Mouse (Mus musculus): ENCODE results near the gene Fanci. TPM values are rescaled to one million over a fixed set of nuclear protein-coding genes. Genes with fewer than 3 reads are reported as not detected.

Gene Fanci
- total and polyA plus RNA-seq, 3 experiments = 14.9 to 25.0 (median 20.0) TPM

GRCm38 (mm10) chr7:79428243-79428642, 36.5 kb downstream of the Fanci start:
- no peak overlapping the region for H3K27ac ChIP-seq (ENCODE audit: insufficient read depth, low read depth)
- no peaks in the 10 kb centered on the region for H3K27me3 ChIP-seq (replicated peaks)
- H3K79me2 ChIP-seq (replicated peaks; ENCODE audit: control insufficient read depth, extremely low read depth, insufficient read depth, poor library complexity, severe bottlenecking) = no peaks in the 10 kb centered on the region
- H3K9ac ChIP-seq (ENCODE audit: insufficient read depth, low read depth) = no peak overlapping the region
- no peaks in the 10 kb centered on the region for H3K9me3 ChIP-seq (replicated peaks; ENCODE audit: low read length)
- no peak for TF ChIP-seq ZMIZ1 (IDR thresholded peaks at IDR 0.05; ENCODE audit: low read depth, low read length)
- TF ChIP-seq KAT2A (IDR thresholded peaks at IDR 0.05; ENCODE audit: insufficient replicate concordance, low read length) = no peak
- TF ChIP-seq USF1 (IDR thresholded peaks at IDR 0.05; ENCODE audit: low read depth, low read length) = no peak
- no peak for TF ChIP-seq USF2 (conservative IDR thresholded peaks at IDR 0.05; ENCODE audit: low read depth, low read length)
- no peak for TF ChIP-seq RAD21 (IDR thresholded peaks at IDR 0.05; ENCODE audit: low read depth, low read length)
- in situ Hi-C loops (cut with MboI; ENCODE audit: low pct_ligation_motif_present, low pct_unique_long_range_greater_than_20kb, low sequenced_read_pairs) (no loop called here), dilution Hi-C loops (cut with MboI; ENCODE audit: extremely low pct_ligation_motif_present, extremely low pct_unique_long_range_greater_than_20kb, low sequenced_read_pairs) (no loop called here)
- no peaks in the 10 kb centered on the region for H3K4me1 ChIP-seq (ENCODE audit: control insufficient read depth in 1 of 2, insufficient read depth in 2 of 2)
- no peak overlapping the region for H3K4me3 ChIP-seq (replicated peaks in 1 of 3; ENCODE audit: low read depth in 2 of 3, low read length in 2 of 3, poor library complexity in 1 of 3)
- DNase-seq (ENCODE audit: extremely low read depth) = no peak
- no peak overlapping the region for H3K4me2 ChIP-seq (ENCODE audit: insufficient read depth, low read depth, poor library complexity, severe bottlenecking)
- H3K36me3 ChIP-seq (replicated peaks in 1 of 2; ENCODE audit: control insufficient read depth in 1 of 2, insufficient read depth in 1 of 2, low read length in 1 of 2) = peaks cover 41 to 85% of the 10 kb centered on the region in 2 experiments

GRCm38 (mm10) chr7:79440035-79440434, 48.3 kb downstream of the Fanci start:
- DNase-seq (ENCODE audit: extremely low read depth) = no peak
- Histone ChIP-seq H3K4me3 (replicated peaks in 1 of 3; ENCODE audit: low read depth in 2 of 3, low read length in 2 of 3, poor library complexity in 1 of 3) (no peak overlapping the region), H3K79me2 (replicated peaks; ENCODE audit: control insufficient read depth, extremely low read depth, insufficient read depth, poor library complexity, severe bottlenecking) (no peaks in the 10 kb centered on the region; the same call in 1 of the 2 replicates), H3K9me3 (replicated peaks; ENCODE audit: low read length) (peaks cover 2% of the 10 kb centered on the region), H3K36me3 (replicated peaks in 1 of 2; ENCODE audit: control insufficient read depth in 1 of 2, insufficient read depth in 1 of 2, low read length in 1 of 2) (peaks cover 51 to 88% of the 10 kb centered on the region in 2 experiments), H3K27ac (ENCODE audit: insufficient read depth, low read depth) (no peak overlapping the region), H3K4me1 (ENCODE audit: control insufficient read depth in 1 of 2, insufficient read depth in 2 of 2) (no peaks in the 10 kb centered on the region), H3K9ac (ENCODE audit: insufficient read depth, low read depth) (no peak overlapping the region), H3K27me3 (replicated peaks) (no peaks in the 10 kb centered on the region), H3K4me2 (ENCODE audit: insufficient read depth, low read depth, poor library complexity, severe bottlenecking) (no peak overlapping the region)
- in situ Hi-C loops (cut with MboI; ENCODE audit: low pct_ligation_motif_present, low pct_unique_long_range_greater_than_20kb, low sequenced_read_pairs) = no loop called here
- dilution Hi-C loops (cut with MboI; ENCODE audit: extremely low pct_ligation_motif_present, extremely low pct_unique_long_range_greater_than_20kb, low sequenced_read_pairs) = no loop called here
- TF ChIP-seq MYC (IDR thresholded peaks at IDR 0.05; ENCODE audit: low read depth, low read length) = no peak
- no peak for TF ChIP-seq GABPA (IDR thresholded peaks at IDR 0.05; ENCODE audit: insufficient replicate concordance, low read depth, low read length)

- H3K27me3 ChIP-seq (replicated peaks) = no peaks in the 10 kb centered on the region
- H3K4me1 ChIP-seq (ENCODE audit: control insufficient read depth in 1 of 2, insufficient read depth in 2 of 2) = no peaks in the 10 kb centered on the region
- in situ Hi-C loops (cut with MboI; ENCODE audit: low pct_ligation_motif_present, low pct_unique_long_range_greater_than_20kb, low sequenced_read_pairs) (no loop called here), dilution Hi-C loops (cut with MboI; ENCODE audit: extremely low pct_ligation_motif_present, extremely low pct_unique_long_range_greater_than_20kb, low sequenced_read_pairs) (no loop called here)
- no peaks in the 10 kb centered on the region for H3K9me3 ChIP-seq (replicated peaks; ENCODE audit: low read length)
- no peaks in the 10 kb centered on the region; the same call in 1 of the 2 replicates for H3K79me2 ChIP-seq (replicated peaks; ENCODE audit: control insufficient read depth, extremely low read depth, insufficient read depth, poor library complexity, severe bottlenecking)
- no peak overlapping the region for H3K27ac ChIP-seq (ENCODE audit: insufficient read depth, low read depth)
- DNase-seq (ENCODE audit: extremely low read depth) = no peak
- no peak overlapping the region for H3K4me2 ChIP-seq (ENCODE audit: insufficient read depth, low read depth, poor library complexity, severe bottlenecking)
- H3K4me3 ChIP-seq (replicated peaks in 1 of 3; ENCODE audit: low read depth in 2 of 3, low read length in 2 of 3, poor library complexity in 1 of 3) = no peak overlapping the region
- no peak for TF ChIP-seq TBP (conservative IDR thresholded peaks at IDR 0.05; ENCODE audit: low read depth, low read length)
- no peak for TF ChIP-seq SIN3A (IDR thresholded peaks at IDR 0.05; ENCODE audit: low read length)
- TF ChIP-seq MAFK (IDR thresholded peaks at IDR 0.05; ENCODE audit: insufficient replicate concordance, low read length) = no peak
- TF ChIP-seq MYC (IDR thresholded peaks at IDR 0.05; ENCODE audit: low read depth, low read length) = no peak
- TF ChIP-seq ELF1 (IDR thresholded peaks at IDR 0.05; ENCODE audit: low read depth, low read length) = no peak
- TF ChIP-seq PAX5 (IDR thresholded peaks at IDR 0.05; ENCODE audit: low read length) = no peak
- no peak for TF ChIP-seq GABPA (IDR thresholded peaks at IDR 0.05; ENCODE audit: insufficient replicate concordance, low read depth, low read length)
- TF ChIP-seq JUND (conservative IDR thresholded peaks at IDR 0.05; ENCODE audit: low read depth, low read length) = no peak
- no peak for TF ChIP-seq BHLHE40 (IDR thresholded peaks at IDR 0.05; ENCODE audit: low read depth, low read length)
- peaks cover 71 to 98% of the 10 kb centered on the region in 2 experiments for H3K36me3 ChIP-seq (replicated peaks in 1 of 2; ENCODE audit: control insufficient read depth in 1 of 2, insufficient read depth in 1 of 2, low read length in 1 of 2)
- no peak overlapping the region for H3K9ac ChIP-seq (ENCODE audit: insufficient read depth, low read depth)
These were observed 55.3 kb downstream of the Fanci start for GRCm38 (mm10) chr7:79447048-79447447.
